Mouse (Mus musculus): ENCODE results near the gene Tm4sf19.

DNA sequence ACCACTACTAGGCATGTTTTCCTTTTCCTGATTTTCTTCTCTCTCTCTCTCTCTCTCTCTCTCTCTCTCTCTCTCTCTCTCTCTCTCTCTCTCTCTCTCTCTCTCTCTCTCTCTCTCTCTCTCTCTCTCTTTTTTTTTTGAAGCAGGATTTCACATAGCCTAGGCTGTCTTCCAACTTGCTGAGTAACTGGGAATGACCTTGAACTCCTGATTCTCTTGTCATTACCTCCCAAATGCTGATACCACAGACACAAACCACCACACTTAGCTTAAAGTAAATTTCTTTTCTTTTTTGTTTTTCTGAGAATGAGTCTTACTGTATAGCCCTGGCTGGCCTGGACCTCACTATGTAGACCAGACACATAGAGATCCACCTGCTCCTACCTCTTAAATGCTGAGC lies 34.4 kb downstream of the Tm4sf19 start:
- TF ChIP-seq CTCF (IDR thresholded peaks at IDR 0.05; ENCODE audit: low read depth, low read length) (no peak), TAL1 (conservative IDR thresholded peaks at IDR 0.05; ENCODE audit: low read depth, low read length) (no peak), POLR2AphosphoS5 (IDR thresholded peaks at IDR 0.05; ENCODE audit: insufficient replicate concordance, low read depth, low read length) (no peak), GATA1 (IDR thresholded peaks at IDR 0.05; ENCODE audit: borderline replicate concordance, low read length) (no peak), GATA2 (IDR thresholded peaks at IDR 0.05; ENCODE audit: borderline replicate concordance, low read depth, low read length) (no peak)
